Comparison of ENCODE assay signal across 8 mouse cellular contexts in genomic region chr4:151186447-151186846, GRCm38 (mm10).
DNase-seq lines count a peak whose midpoint lies in the region; ATAC-seq lines count a peak whose summit lies in the region.
"Had no signal": no experiment of that assay in that cellular context is flagged by ENCODE, and none has a peak within 500 bp of the region (broad histone marks: within the 10 kb centered on the region; RNA-seq: fewer than 3 reads in every experiment).

No protein-coding gene starts in this region.

- no peak overlapping the region for H3K27ac ChIP-seq in liver, embryonic 11.5 days (ENCODE audit: low read depth, low read length)
- H3K27ac ChIP-seq in neural tube, embryonic 11.5 days (ENCODE audit: low read depth, low read length) = no peak overlapping the region
- H3K27ac ChIP-seq: embryonic facial prominence, embryonic 15.5 days had no signal

- peak; percentile 68 for DNase-seq in ZHBTc4 (ENCODE audit: low read depth, low spot score)
- peak; percentile 46 to 47 for DNase-seq in adrenal gland, postnatal 4 days (ENCODE audit: low spot score in 2 of 2)
- DNase-seq in heart, postnatal 14 days = peak; percentile 66 to 81
- DNase-seq in liver, embryonic 11.5 days (ENCODE audit: low spot score) = peak; percentile 63
- peak; percentile 70 for DNase-seq in neural tube, embryonic 11.5 days (ENCODE audit: low spot score)
- DNase-seq in urinary bladder, postnatal 4 days (ENCODE audit: low spot score in 2 of 2) = peak; percentile 38 to 74
- no peak for DNase-seq in left cerebral cortex, adult 11 months (ENCODE audit: low spot score)

- no peak overlapping the region for H3K4me2 ChIP-seq in liver, embryonic 11.5 days
- H3K4me2 ChIP-seq in neural tube, embryonic 11.5 days (ENCODE audit: low read depth) = no peak overlapping the region
- H3K4me2 ChIP-seq: embryonic facial prominence, embryonic 15.5 days had no signal

- H3K9ac ChIP-seq in liver, embryonic 11.5 days (ENCODE audit: low read depth, low read length) = no peak overlapping the region
- H3K9ac ChIP-seq in neural tube, embryonic 11.5 days (ENCODE audit: low read length) = no peak overlapping the region
- H3K9ac ChIP-seq: embryonic facial prominence, embryonic 15.5 days had no signal

- no peaks in the 10 kb centered on the region for H3K36me3 ChIP-seq in liver, embryonic 11.5 days (ENCODE audit: control insufficient read depth, insufficient read depth, low read length)
- H3K36me3 ChIP-seq in neural tube, embryonic 11.5 days (ENCODE audit: control insufficient read depth, insufficient read depth, low read length) = no peaks in the 10 kb centered on the region
- H3K36me3 ChIP-seq: embryonic facial prominence, embryonic 15.5 days had no signal

- ATAC-seq in liver, embryonic 11.5 days (replicated peaks; ENCODE audit: low FRiP score) = no peak
- ATAC-seq in neural tube, embryonic 11.5 days (ENCODE audit: insufficient read depth, low FRiP score, low TSS enrichment) = no peak

- no peak overlapping the region for H3K4me3 ChIP-seq in liver, embryonic 11.5 days (ENCODE audit: low read depth, low read length)
- H3K4me3 ChIP-seq in neural tube, embryonic 11.5 days (ENCODE audit: low read depth, low read length) = no peak overlapping the region
- H3K4me3 ChIP-seq: embryonic facial prominence, embryonic 15.5 days had no signal

- H3K4me1 ChIP-seq in liver, embryonic 11.5 days (replicated peaks; ENCODE audit: control insufficient read depth, insufficient read depth, low read length) = no peaks in the 10 kb centered on the region
- no peaks in the 10 kb centered on the region for H3K4me1 ChIP-seq in neural tube, embryonic 11.5 days (ENCODE audit: control insufficient read depth, insufficient read depth, low read length)
- H3K4me1 ChIP-seq: embryonic facial prominence, embryonic 15.5 days had no signal

- H3K27me3 ChIP-seq in liver, embryonic 11.5 days (replicated peaks; ENCODE audit: control insufficient read depth, insufficient read depth, low read length) = no peaks in the 10 kb centered on the region
- H3K27me3 ChIP-seq in neural tube, embryonic 11.5 days (ENCODE audit: control insufficient read depth, insufficient read depth, low read length) = no peaks in the 10 kb centered on the region
- H3K27me3 ChIP-seq: embryonic facial prominence, embryonic 15.5 days had no signal

- no peaks in the 10 kb centered on the region for H3K9me3 ChIP-seq in liver, embryonic 11.5 days (ENCODE audit: control insufficient read depth, low read length)
- H3K9me3 ChIP-seq in neural tube, embryonic 11.5 days (ENCODE audit: control insufficient read depth, low read length) = no peaks in the 10 kb centered on the region
- H3K9me3 ChIP-seq: embryonic facial prominence, embryonic 15.5 days had no signal

- 13% methylated on average over 8 of the region's 8 CpGs for WGBS in liver, embryonic 11.5 days
- 12% methylated on average over 8 of the region's 8 CpGs for WGBS in neural tube, embryonic 11.5 days

- intact Hi-C loops in heart, postnatal 14 days (cut with DNase I) = no loop called here
